Mouse (Mus musculus) testis, postnatal 14 days (tissue): ENCODE measurements around the gene Rbbp7.
"Not testable (repeated sequence)": the region's sequence is repeated elsewhere in the genome, so short reads cannot be mapped to it uniquely, and the experiment has no call there.

ENCODE experiments used
- DNase-seq: peaks from one replicate; pipeline ENCODE4 v3.0.0; 2021; ENCODE audit warnings: low spot score

Rbbp7 gene

GRCm38 (mm10) chrX:162760115-162760942, at the start of gene Rbbp7:
Rbbp7 (plus strand) TSS chrX:162760402.
- DNase-seq, result peak; percentile 94

GRCm38 (mm10) chrX:162717837-162718236, 42.4 kb upstream of the Rbbp7 start:
- DNase-seq, result peak; percentile 5

- no peak for DNase-seq
Observed at GRCm38 (mm10) chrX:162719615-162720014, 40.6 kb upstream of the Rbbp7 start.

- peak; percentile 73 for DNase-seq
Observed at GRCm38 (mm10) chrX:162727367-162727777, 32.8 kb upstream of the Rbbp7 start.

- no peak for DNase-seq
Observed at GRCm38 (mm10) chrX:162727795-162728194, 32.4 kb upstream of the Rbbp7 start.

- no peak for DNase-seq
Observed at GRCm38 (mm10) chrX:162728228-162728627, 32.0 kb upstream of the Rbbp7 start.

GRCm38 (mm10) chrX:162730031-162730430, 30.2 kb upstream of the Rbbp7 start:
- DNase-seq, result no peak

GRCm38 (mm10) chrX:162734997-162735929, 24.9 kb upstream of the Rbbp7 start:
- peak; percentile 31 for DNase-seq

GRCm38 (mm10) chrX:162736140-162736659, 24.0 kb upstream of the Rbbp7 start:
- DNase-seq, result peak; percentile 36

- DNase-seq, result peak; percentile 32
Observed at GRCm38 (mm10) chrX:162748696-162749420, 11.3 kb upstream of the Rbbp7 start.

GRCm38 (mm10) chrX:162752418-162752817, 7.8 kb upstream of the Rbbp7 start:
- DNase-seq, result no peak

GRCm38 (mm10) chrX:162754314-162754713, 5.9 kb upstream of the Rbbp7 start:
- no peak for DNase-seq

GRCm38 (mm10) chrX:162756058-162756457, 4.1 kb upstream of the Rbbp7 start:
- DNase-seq, result no peak

GRCm38 (mm10) chrX:162759251-162760114, 719 bp upstream of the Rbbp7 start:
- DNase-seq, result peak; percentile 15

GRCm38 (mm10) chrX:162760958-162761515, 835 bp downstream of the Rbbp7 start:
- peak; percentile 53 for DNase-seq

GRCm38 (mm10) chrX:162761716-162762395, 1.7 kb downstream of the Rbbp7 start:
- no peak for DNase-seq

- DNase-seq, result no peak
Observed at GRCm38 (mm10) chrX:162770726-162771125, 10.5 kb downstream of the Rbbp7 start.

- no peak for DNase-seq
Observed at GRCm38 (mm10) chrX:162788372-162788771, 28.2 kb downstream of the Rbbp7 start.

- not testable (repeated sequence) for DNase-seq
Observed at GRCm38 (mm10) chrX:162791392-162791791, 31.2 kb downstream of the Rbbp7 start.

GRCm38 (mm10) chrX:162800371-162800770, 40.2 kb downstream of the Rbbp7 start:
- DNase-seq, result no peak
